Mouse (Mus musculus) splenic B cell, adult 2 months (primary cell): ENCODE measurements around the gene Ppp1r15b.

Source experiments
- DNase-seq: peaks from one replicate; pipeline ENCODE4 v3.0.0-alpha.2; 2011; ENCODE audit warnings: low read depth, low spot score
- H3K27me3 ChIP-seq: 2 replicates; pipeline ENCODE4 v1.6.1; 2012; ENCODE audit warnings: mild to moderate bottlenecking, low read length, moderate library complexity, mixed read lengths; ENCODE audit not compliant: control insufficient read depth, poor library complexity, insufficient read depth, severe bottlenecking
- H3K36me3 ChIP-seq: 2 replicates; pipeline ENCODE4 v1.6.1; 2012; ENCODE audit warnings: mild to moderate bottlenecking, low read length, moderate library complexity, mixed read lengths; ENCODE audit not compliant: control insufficient read depth, poor library complexity, insufficient read depth, severe bottlenecking

Gene Ppp1r15b

GRCm38 (mm10) chr1:133182706-133183095, 51.8 kb downstream of the Ppp1r15b start:
- Histone ChIP-seq H3K36me3 (no peaks in the 10 kb centered on the region), H3K27me3 (no peaks in the 10 kb centered on the region)
- DNase-seq = no peak

DNA sequence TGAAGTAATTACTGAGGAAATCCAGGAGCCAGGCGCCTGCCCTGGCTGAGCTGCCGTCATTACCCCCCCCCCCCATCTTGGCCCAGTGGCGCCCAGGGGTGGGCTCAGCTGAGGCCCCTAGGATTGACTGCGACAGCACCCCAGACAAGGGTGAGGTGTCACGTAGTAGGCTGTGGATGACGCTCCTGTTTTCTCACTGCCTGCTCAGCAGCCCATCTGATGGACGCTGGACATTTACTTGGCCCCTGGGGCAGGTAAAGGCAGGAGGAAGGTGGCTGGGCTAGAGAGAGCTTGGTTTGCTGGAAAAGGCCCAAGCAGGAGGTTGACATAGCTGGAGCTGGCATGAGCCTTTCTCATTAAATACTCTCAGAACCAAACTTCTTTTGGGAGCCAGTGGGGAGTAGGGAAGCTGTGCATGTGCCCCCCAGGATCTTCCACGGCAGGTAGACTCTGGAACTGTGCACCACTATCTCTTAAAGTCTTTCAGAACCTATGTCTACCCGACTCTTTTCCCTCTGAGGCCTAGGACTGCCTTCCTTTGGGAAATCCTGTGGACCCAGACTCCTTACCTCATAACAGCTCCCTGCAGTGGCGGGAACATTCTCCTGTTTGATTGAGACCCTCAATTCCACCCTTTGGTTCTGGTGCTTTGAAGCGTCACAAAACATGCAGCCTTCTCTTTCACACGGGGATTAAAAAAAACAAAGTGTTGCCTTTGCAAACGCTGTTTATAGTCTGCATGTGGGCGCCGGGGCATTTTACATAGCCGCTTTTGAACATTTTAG, 52.4 kb downstream of the Ppp1r15b start:
- Histone ChIP-seq H3K36me3 (no peaks in the 10 kb centered on the region; the same call in 1 of the 2 replicates), H3K27me3 (no peaks in the 10 kb centered on the region)
- DNase-seq = no peak

DNA sequence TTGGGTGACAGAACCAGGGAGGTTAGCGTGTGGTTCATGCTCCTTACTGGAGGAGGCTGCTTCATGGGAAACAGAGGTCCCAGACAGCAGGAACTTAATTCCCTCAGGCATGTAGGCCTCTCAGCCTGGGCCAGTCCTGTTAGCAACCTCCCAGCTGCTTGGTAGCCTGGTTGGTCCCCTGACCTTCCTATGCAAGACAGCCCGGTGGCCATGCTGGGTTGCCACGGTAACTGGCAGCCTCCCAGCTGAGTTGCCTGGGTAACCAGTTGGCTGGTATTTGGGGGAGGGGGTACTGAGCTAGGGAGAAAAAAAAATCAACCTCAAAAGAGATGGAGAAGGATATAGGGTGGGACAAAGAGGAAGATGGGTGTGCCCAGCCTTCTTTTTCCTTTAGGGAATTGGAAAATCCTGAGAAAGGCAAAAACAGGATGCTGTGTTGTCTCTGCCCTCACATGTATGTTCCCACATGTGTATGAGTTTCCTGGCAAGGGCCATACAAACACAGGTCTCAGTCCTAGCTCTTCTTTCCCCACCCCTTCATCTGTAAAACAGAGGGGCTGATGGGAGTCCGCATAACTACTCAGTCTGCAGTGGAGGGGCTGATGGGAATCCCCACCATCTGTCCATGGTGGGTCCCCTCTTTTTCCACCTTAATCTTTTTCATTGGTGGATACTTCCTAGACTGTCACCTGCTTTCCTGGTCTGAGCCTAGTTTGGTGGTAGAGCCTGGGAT, 57.2 kb downstream of the Ppp1r15b start:
- DNase-seq = no peak
- H3K27me3 ChIP-seq = no peaks in the 10 kb centered on the region
- H3K36me3 ChIP-seq = no peaks in the 10 kb centered on the region; the same call in 1 of the 2 replicates

DNA sequence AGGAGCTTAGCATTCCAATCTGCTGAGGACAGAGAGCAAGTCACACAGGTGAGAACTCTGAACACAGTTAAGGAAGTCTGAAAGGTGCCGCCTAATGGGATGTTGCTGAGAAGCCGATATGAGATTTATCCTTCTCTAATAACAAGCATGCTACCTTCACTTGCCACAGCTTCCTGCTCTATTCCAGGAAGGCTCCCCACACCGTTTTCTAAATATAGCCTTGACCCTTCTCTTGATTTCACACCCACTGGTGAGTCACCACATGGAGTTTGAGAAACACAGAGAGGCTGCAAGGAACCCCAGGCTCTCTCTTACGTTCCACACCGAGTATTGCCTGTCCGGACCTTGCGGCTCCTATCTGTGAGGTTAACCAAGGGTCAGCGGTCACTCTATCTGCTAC, 57.8 kb downstream of the Ppp1r15b start:
- no peaks in the 10 kb centered on the region for H3K27me3 ChIP-seq
- no peaks in the 10 kb centered on the region; the same call in 1 of the 2 replicates for H3K36me3 ChIP-seq
- no peak for DNase-seq
